Mouse (Mus musculus) fibroblast of lung, adult 2 months (primary cell): ENCODE results near the gene Ppp1r3e.

ENCODE experiments used
- DNase-seq: peaks from one replicate; pipeline ENCODE4 v3.0.0-alpha.2; 2011; ENCODE audit warnings: low read depth

Ppp1r3e gene

DNA sequence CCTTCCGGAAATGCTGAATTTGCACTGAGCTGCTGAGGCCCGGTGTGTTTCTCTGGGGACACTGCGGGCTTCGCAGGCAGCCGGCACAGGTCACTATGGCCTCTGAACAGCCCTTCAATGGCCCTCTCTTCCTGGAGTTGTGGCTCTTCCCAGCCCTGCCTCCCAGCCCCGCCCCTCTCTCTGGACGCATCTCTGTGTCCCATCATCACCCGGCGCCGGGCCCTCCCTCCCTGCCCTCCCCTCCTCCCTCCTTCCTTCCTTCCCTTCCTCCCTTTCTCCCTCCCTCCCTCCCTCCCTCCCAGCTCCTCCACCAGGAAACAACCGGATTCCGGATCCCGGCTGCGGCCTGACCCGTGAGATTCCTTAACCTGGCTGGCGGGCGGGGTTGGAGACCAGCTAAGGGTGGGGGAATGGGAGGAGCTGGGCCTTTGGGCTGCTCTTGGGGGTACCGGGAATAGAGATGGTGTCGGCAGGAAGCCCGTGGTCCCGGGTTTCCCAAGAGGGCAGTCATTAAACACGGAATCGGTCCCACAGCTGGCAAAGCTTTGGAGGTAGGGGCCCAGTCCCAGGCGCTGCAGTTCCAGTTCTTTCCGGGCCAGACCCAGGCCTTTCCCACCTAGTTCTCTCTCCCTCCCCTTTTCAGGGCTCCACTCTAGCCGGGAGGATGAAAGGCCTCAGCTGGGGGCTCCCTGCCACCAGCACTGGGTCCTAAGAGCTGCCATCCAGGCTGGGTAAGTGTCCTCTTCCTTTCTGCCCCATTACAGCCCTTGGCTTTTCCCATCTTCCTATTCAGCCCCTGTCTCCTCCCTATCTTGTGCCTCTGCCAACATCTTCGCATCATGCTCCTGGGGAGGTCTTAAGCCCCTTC lies 6.0 kb upstream of the Ppp1r3e start, which contains the start of the genes Bcl2l2 and Gm20521:
Bcl2l2 (plus strand) TSS at position 224 of the 868 bp plus-strand sequence.
Gm20521 (plus strand) TSS at position 288 of the 868 bp plus-strand sequence.
- DNase-seq: peak; percentile 70

GRCm38 (mm10) chr14:54876539-54877047 lies 757 bp downstream of the Ppp1r3e start:
- peak; percentile 56 for DNase-seq

- DNase-seq: no peak
These were observed 1.4 kb downstream of the Ppp1r3e start for GRCm38 (mm10) chr14:54875844-54876538.

GRCm38 (mm10) chr14:54874165-54874564 lies 3.2 kb downstream of the Ppp1r3e start:
- no peak for DNase-seq

DNA sequence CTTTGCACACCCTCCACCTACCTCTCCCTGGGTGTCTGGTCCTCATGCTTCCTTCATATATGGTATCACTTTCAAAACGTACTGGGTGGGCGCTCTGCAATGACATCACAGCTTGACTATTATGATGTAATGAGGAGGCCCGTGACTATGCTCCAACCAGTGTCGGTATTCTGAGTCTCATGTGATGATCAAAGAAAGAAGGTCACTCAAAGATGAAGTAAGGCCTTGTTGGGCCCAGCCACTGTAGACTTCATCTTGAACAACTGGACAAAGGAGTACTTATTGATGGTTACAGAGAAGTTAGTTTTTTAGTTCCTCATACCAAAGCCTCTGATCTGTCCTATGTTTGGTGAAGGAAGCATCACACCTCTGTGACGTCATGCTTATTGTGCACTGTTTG lies 6.5 kb downstream of the Ppp1r3e start, which contains the start of gene Homez:
Homez (minus strand) TSS at position 101 of the 400 bp plus-strand sequence.
- no peak for DNase-seq

GRCm38 (mm10) chr14:54868026-54868425 lies 9.3 kb downstream of the Ppp1r3e start:
- no peak for DNase-seq

DNA sequence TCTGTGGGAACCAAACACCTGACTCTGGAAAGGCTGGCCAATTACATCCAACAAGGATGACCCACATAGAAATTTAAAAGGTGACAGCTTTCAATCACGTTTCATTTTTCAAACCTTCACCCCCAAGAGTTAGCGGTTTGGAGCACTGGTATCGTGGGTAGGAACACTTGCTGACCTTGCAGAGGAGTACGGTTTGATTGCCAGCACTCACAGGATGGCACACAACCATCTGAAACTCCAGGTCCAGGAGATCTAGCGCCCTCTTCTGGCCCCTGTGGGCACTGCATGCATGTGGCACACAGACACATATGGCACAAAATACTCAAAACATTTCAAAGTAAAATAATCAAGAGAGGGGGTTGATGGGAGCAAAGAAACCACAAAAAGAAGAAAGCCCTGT lies 10.4 kb downstream of the Ppp1r3e start:
- no peak for DNase-seq

- no peak for DNase-seq
These were observed 11.1 kb downstream of the Ppp1r3e start for GRCm38 (mm10) chr14:54866268-54866667.

GRCm38 (mm10) chr14:54865626-54866025 lies 11.7 kb downstream of the Ppp1r3e start:
- DNase-seq: no peak

DNA sequence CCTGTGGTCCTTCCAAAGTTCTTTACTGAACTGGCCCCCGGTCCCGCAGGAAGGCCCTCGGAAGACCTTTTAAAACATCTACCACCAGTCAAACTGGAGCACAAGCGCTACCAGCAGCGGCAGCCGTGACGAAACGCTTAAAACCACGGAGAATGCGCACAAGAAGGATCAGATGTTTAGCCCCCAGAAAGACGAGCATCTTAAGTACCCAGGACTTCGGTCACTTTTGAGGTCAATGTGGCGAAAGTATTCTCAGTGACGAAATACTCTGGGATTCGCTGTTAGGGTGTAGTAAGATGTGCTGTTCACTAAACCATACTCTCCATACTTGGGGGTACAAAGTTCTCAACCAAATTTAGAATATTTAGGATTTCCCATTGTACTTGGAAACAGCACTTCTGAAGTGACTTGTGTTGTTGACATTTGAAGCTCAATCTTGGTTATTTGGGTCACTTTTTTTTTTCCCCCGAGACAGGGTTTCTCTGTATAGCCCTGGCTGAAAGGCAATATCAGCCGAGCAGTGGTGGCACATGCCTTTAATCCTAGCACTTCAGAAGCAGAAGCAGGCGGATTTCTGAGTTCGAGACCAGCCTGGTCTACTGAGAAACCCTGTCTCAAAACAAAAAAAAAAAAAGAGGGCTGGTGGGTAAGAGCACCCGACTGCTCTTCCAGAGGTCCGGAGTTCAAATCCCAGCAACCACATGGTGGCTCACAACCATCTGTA lies 12.9 kb downstream of the Ppp1r3e start:
- no peak for DNase-seq

DNA sequence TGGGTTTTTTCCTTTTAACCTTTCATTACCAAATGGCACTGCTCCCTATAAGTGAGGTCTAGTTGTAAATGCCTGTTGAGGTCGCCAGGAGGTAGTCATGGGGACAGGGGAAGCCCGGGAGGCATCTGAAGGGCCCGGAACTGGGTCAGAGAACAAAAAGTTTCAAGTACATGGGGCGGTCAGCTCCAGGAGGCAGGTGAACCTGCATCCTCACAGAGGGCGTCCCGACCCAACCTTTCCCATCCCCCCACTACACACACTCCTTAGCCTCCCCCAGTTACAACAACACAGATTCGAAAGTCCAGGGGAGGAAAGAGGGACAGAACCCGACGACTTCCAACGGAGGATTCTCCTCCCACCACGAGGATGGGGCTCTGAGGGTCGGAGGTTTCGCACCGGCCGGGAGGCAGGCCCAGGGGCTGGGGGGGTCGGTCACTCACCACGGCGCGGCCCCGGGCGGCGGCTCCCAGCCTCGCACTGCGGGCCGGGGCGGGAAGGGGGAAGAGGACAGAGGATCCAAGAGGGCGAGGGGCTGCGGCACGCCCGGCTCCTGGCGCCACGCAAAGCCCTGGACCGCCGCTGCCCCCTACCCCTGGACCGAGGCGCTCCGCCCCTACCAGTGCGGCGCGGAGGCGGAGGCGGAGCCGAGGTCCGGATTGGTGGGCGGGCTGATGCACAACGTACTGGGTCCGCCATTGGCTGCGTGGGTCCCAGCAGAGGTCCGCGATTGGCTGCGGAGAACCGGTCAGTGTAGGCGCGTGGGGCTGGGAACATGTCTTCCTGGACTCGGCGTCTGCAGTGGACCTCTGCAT lies 13.6 kb downstream of the Ppp1r3e start:
- DNase-seq: peak; percentile 76

GRCm38 (mm10) chr14:54860511-54860910 lies 16.8 kb downstream of the Ppp1r3e start:
- no peak for DNase-seq

GRCm38 (mm10) chr14:54857891-54858290 lies 19.5 kb downstream of the Ppp1r3e start:
- DNase-seq: no peak

- DNase-seq: no peak
These were observed 20.6 kb downstream of the Ppp1r3e start for GRCm38 (mm10) chr14:54856703-54857102.

DNA sequence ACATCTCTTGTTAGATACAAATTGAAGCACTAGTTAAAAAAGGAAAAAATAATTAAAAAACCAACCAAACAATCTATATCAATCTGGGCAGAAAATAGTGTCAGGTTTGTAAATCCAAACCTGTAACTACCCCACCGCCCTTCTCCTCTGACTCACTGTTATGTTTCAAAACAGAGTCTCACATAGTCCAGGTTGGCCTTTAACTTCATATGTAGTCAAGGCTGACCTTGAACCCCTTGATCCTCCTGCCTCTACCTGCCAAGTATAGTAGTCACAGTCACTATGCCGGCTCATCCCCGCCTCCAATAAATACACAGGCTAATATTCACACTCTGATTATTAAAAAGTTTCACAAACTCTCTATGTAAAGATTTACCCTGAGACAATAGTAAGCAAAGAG lies 21.6 kb downstream of the Ppp1r3e start:
- no peak for DNase-seq

DNA sequence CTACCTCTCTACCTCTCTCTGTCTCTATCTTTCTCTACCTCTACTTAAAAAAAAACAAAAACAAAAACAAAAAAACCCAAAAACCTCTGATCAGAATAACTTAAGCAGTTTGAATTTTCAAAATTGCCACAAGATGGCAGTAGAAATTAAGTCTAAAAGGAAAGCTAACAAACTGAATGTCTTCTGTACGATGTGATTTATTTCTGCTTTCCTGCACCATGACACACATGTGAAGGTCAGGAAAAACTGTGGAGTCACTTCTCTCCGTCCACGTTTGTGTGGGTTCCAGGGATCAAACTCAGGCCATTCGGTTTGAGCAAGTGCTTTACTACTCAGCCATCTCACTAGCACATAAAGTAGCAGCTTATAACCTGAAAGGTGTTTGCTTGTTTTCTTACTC lies 33.9 kb downstream of the Ppp1r3e start:
- no peak for DNase-seq

GRCm38 (mm10) chr14:54823716-54824115 lies 53.6 kb downstream of the Ppp1r3e start:
- DNase-seq: no peak
